Mouse (Mus musculus): ENCODE measurements around the gene Acrbp.
A peak's percentile ranks its signal among the peaks of the same experiment; 100 is the strongest.

GRCm38 (mm10) chr6:125051237-125051636 is 1.7 kb downstream of the Acrbp start:
- TF ChIP-seq CTCF (IDR thresholded peaks at IDR 0.05; ENCODE audit: low read depth) (peak; percentile 60), EP300 (optimal IDR thresholded peaks at IDR 0.05) (no peak)

Data from stomach, postnatal 0 days (tissue).